ENCODE assay signal across 8 mouse cellular contexts in the genomic region with DNA sequence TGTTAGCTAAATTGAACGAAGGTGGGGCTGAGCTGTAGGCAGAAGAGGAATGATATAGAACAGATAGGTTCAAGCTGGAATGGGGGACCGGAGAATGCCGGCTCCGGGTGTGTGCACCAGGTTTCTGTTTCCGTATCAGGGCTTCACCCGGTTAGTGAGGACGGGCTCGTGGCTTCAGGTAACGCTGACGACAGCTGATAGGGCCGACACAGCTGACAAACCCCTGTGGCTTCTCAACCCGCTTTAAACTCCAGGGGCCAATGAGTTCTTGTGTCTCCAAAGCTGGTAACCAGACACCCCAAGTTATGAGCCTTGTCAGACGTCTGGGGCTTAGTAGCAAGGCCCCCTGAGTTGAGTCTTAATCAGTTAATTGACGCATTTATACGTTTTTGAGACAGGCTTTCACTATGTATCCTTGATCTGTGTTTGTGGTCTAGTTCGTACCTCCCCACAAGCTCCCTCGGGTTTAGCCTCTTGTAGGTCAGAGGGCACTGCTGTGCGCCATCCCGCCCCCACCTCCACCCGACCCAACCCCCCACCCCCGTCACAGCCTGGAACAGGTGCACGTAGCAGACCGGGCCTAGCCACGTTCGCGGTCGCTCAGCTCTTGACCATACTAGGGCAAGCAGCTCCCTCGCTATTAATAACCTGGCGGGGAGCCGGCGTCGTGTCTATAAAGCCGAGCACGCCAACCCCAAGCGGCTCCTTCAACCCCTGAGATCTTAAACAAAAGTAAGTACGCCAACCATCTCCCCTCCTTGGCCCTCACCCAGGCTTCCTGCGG. TPM values are rescaled to one million over a fixed set of nuclear protein-coding genes. Genes with fewer than 3 reads are reported as not detected.
DNase-seq lines count a peak whose midpoint lies in the region; ATAC-seq and TF ChIP-seq lines count a peak whose summit lies in the region.

No protein-coding gene starts in this region.

- H3K9me3 ChIP-seq in heart, embryonic 12.5 days (replicated peaks), result no peaks in the 10 kb centered on the region
- no peaks in the 10 kb centered on the region for H3K9me3 ChIP-seq in limb, embryonic 15.5 days

- H3K4me3 ChIP-seq in lung, adult 2 months (replicated peaks; ENCODE audit: extremely low read depth, low read depth, low read length), result no peak overlapping the region
- peak overlapping the region; percentile 13; the same call in 1 of the 2 replicates for H3K4me3 ChIP-seq in brown adipose tissue, adult 24 weeks (ENCODE audit: insufficient read depth, low read depth, low read length)
- peak overlapping the region; percentile 54 for H3K4me3 ChIP-seq in heart, embryonic 12.5 days
- H3K4me3 ChIP-seq in limb, embryonic 15.5 days, result peak overlapping the region; percentile 0; the same call in 1 of the 2 replicates

- WGBS in lung, adult 2 months, result 11% methylated on average over 37 of the region's 37 CpGs
- WGBS in heart, embryonic 12.5 days, result 10% methylated on average over 37 of the region's 37 CpGs
- 12% methylated on average over 37 of the region's 37 CpGs for WGBS in limb, embryonic 15.5 days

- peak; percentile 29 for ATAC-seq in heart, embryonic 12.5 days (ENCODE audit: insufficient number of reproducible peaks, low FRiP score)
- ATAC-seq in limb, embryonic 15.5 days (ENCODE audit: insufficient number of reproducible peaks, low FRiP score, low TSS enrichment, low read depth), result no peak

- TF ChIP-seq CTCF in lung, adult 2 months (IDR thresholded peaks at IDR 0.05; ENCODE audit: insufficient read depth, low read length), result no peak

- 0 out of 2 replicates have a peak, but pooled peaks have one; percentile 7 for TF ChIP-seq POLR2A in lung, adult 2 months (IDR thresholded peaks at IDR 0.05; ENCODE audit: borderline replicate concordance, extremely low read depth, low read depth, low read length)

- peak overlapping the region; percentile 90 for H3K9ac ChIP-seq in heart, embryonic 12.5 days
- no peak overlapping the region for H3K9ac ChIP-seq in limb, embryonic 15.5 days

- H3K36me3 ChIP-seq in heart, embryonic 12.5 days, result peaks cover 17% of the 10 kb centered on the region
- peaks cover 20% of the 10 kb centered on the region for H3K36me3 ChIP-seq in limb, embryonic 15.5 days

- peaks cover 8% of the 10 kb centered on the region; the same call in 1 of the 2 replicates for H3K4me1 ChIP-seq in lung, adult 2 months (ENCODE audit: control insufficient read depth, insufficient read depth, low read length)
- H3K4me1 ChIP-seq in brown adipose tissue, adult 24 weeks (ENCODE audit: control insufficient read depth, insufficient read depth, insufficient read length, low read length), result peaks cover 5% of the 10 kb centered on the region
- peaks cover 53% of the 10 kb centered on the region for H3K4me1 ChIP-seq in heart, embryonic 12.5 days (replicated peaks)
- H3K4me1 ChIP-seq in limb, embryonic 15.5 days, result peaks cover 33% of the 10 kb centered on the region

- peak; percentile 36 for DNase-seq in lung, adult 2 months
- no peak for DNase-seq in lung, postnatal 14 days
- peak; percentile 73 to 74 for DNase-seq in spleen, postnatal 36 days (ENCODE audit: low spot score in 2 of 2)
- DNase-seq in left cerebral cortex, adult 9 months (ENCODE audit: low spot score in 2 of 2), result no peak
- no peak for DNase-seq in frontal cortex, postnatal 25 days (ENCODE audit: low spot score in 2 of 2)

- H3K27me3 ChIP-seq in heart, embryonic 12.5 days (replicated peaks), result peaks cover 18% of the 10 kb centered on the region; the same call in 1 of the 2 replicates
- H3K27me3 ChIP-seq in limb, embryonic 15.5 days, result peaks cover 49% of the 10 kb centered on the region

- H3K27ac ChIP-seq in brown adipose tissue, adult 24 weeks (replicated peaks; ENCODE audit: low read depth, low read length), result peak overlapping the region; percentile 8; the same call in 1 of the 2 replicates
- H3K27ac ChIP-seq in heart, embryonic 12.5 days (ENCODE audit: poor library complexity, severe bottlenecking), result peak overlapping the region; percentile 99
- H3K27ac ChIP-seq in limb, embryonic 15.5 days, result no peak overlapping the region

- H3K4me2 ChIP-seq in heart, embryonic 12.5 days, result peak overlapping the region; percentile 70
- no peak overlapping the region for H3K4me2 ChIP-seq in limb, embryonic 15.5 days

RNA-seq across cellular contexts. Expression of gene Nmrk2, which starts 7.7 kb away (rescaled TPM):
- 0.28 and 0.59 TPM in 2 replicates for polyA plus RNA-seq in lung, adult 2 months (2012; rRNA removed)
- polyA plus RNA-seq in brown adipose tissue, adult 24 weeks (2012; ENCODE audit: insufficient read depth, insufficient read length, missing spikeins), result 1.4 TPM in 1 of 2 replicates, not detected in the other
- polyA plus RNA-seq in heart, embryonic 12.5 days (2016; fragmentation: Nextera tagmentation; extraction: Ambion mirVana), result 3.9 and 4.9 TPM in 2 replicates
- 0.41 and 1.3 TPM in 2 replicates for polyA plus RNA-seq in limb, embryonic 15.5 days (2015; fragmentation: Nextera tagmentation; extraction: Ambion mirVana)

RNA-seq across cellular contexts. Expression of gene 4930442H23Rik, which starts 10.5 kb away (rescaled TPM):
- not detected in 2 replicates for polyA plus RNA-seq in lung, adult 2 months (2012; rRNA removed)
- not detected in 2 replicates for polyA plus RNA-seq in brown adipose tissue, adult 24 weeks (2012; ENCODE audit: insufficient read depth, insufficient read length, missing spikeins)
- 0.18 TPM in 1 of 2 replicates, not detected in the other for polyA plus RNA-seq in heart, embryonic 12.5 days (2016; fragmentation: Nextera tagmentation; extraction: Ambion mirVana)
- polyA plus RNA-seq in limb, embryonic 15.5 days (2015; fragmentation: Nextera tagmentation; extraction: Ambion mirVana), result not detected in 2 replicates

RNA-seq across cellular contexts. Expression of gene Dapk3, which starts 11.4 kb away (rescaled TPM):
- 70.4 and 73.5 TPM in 2 replicates for polyA plus RNA-seq in lung, adult 2 months (2012; rRNA removed)
- polyA plus RNA-seq in brown adipose tissue, adult 24 weeks (2012; ENCODE audit: insufficient read depth, insufficient read length, missing spikeins), result 15.7 and 31.7 TPM in 2 replicates
- 62.8 and 69.0 TPM in 2 replicates for polyA plus RNA-seq in heart, embryonic 12.5 days (2016; fragmentation: Nextera tagmentation; extraction: Ambion mirVana)
- 45.7 and 53.5 TPM in 2 replicates for polyA plus RNA-seq in limb, embryonic 15.5 days (2015; fragmentation: Nextera tagmentation; extraction: Ambion mirVana)

RNA-seq across cellular contexts. Expression of gene Eef2, which starts 17.8 kb away (rescaled TPM):
- polyA plus RNA-seq in lung, adult 2 months (2012; rRNA removed), result 1,377 and 1,420 TPM in 2 replicates
- 538 and 581 TPM in 2 replicates for polyA plus RNA-seq in brown adipose tissue, adult 24 weeks (2012; ENCODE audit: insufficient read depth, insufficient read length, missing spikeins)
- polyA plus RNA-seq in heart, embryonic 12.5 days (2016; fragmentation: Nextera tagmentation; extraction: Ambion mirVana), result 408 and 433 TPM in 2 replicates
- 564 and 615 TPM in 2 replicates for polyA plus RNA-seq in limb, embryonic 15.5 days (2015; fragmentation: Nextera tagmentation; extraction: Ambion mirVana)

RNA-seq across cellular contexts. Expression of gene Pias4, which starts 26.5 kb away (rescaled TPM):
- polyA plus RNA-seq in lung, adult 2 months (2012; rRNA removed), result 33.0 and 40.0 TPM in 2 replicates
- polyA plus RNA-seq in brown adipose tissue, adult 24 weeks (2012; ENCODE audit: insufficient read depth, insufficient read length, missing spikeins), result 10.3 and 13.4 TPM in 2 replicates
- polyA plus RNA-seq in heart, embryonic 12.5 days (2016; fragmentation: Nextera tagmentation; extraction: Ambion mirVana), result 36.0 and 36.1 TPM in 2 replicates
- 48.0 and 50.6 TPM in 2 replicates for polyA plus RNA-seq in limb, embryonic 15.5 days (2015; fragmentation: Nextera tagmentation; extraction: Ambion mirVana)

Comparison
In these comparisons a context has a peak if more than half of its experiments do, and no peak if none do; other contexts are left out.
1. DNase-seq: peak in lung, adult 2 months (single experiment) and spleen, postnatal 36 days (2 of 2); none in lung, postnatal 14 days (single experiment), left cerebral cortex, adult 9 months (0 of 2) and frontal cortex, postnatal 25 days (0 of 2).